11 mouse cellular contexts compared by ENCODE assay signal in genomic region chr5:119681011-119681832, GRCm38 (mm10). TPM values are rescaled to one million over a fixed set of nuclear protein-coding genes. Genes with fewer than 3 reads are reported as not detected.
A peak's percentile ranks its signal among the peaks of the same experiment; 100 is the strongest.
DNase-seq lines count a peak whose midpoint lies in the region; ATAC-seq and TF ChIP-seq lines count a peak whose summit lies in the region.
"Had no signal": no experiment of that assay in that cellular context is flagged by ENCODE, and none has a peak within 500 bp of the region (broad histone marks: within the 10 kb centered on the region; RNA-seq: fewer than 3 reads in every experiment).

No protein-coding gene starts in this region.

- no peak for TF ChIP-seq CTCF in kidney, postnatal 0 days (IDR thresholded peaks at IDR 0.05; ENCODE audit: low read depth)

- no peak overlapping the region for H3K9ac ChIP-seq in forebrain, embryonic 14.5 days (ENCODE audit: low read length)
- H3K9ac ChIP-seq in kidney, postnatal 0 days (ENCODE audit: low read depth, low read length), result peak overlapping the region; percentile 49
- 0 out of 2 replicates have a peak overlapping the region, but pooled peaks have one; percentile 23 for H3K9ac ChIP-seq in limb, embryonic 15.5 days

- peaks cover 100% of the 10 kb centered on the region for H3K27me3 ChIP-seq in forebrain, embryonic 10.5 days (ENCODE audit: poor library complexity, severe bottlenecking)
- peaks cover 97% of the 10 kb centered on the region for H3K27me3 ChIP-seq in forebrain, embryonic 14.5 days (replicated peaks; ENCODE audit: control insufficient read depth, insufficient read depth, low read length)
- peaks cover 52% of the 10 kb centered on the region for H3K27me3 ChIP-seq in kidney, postnatal 0 days (ENCODE audit: insufficient read depth, low read length)
- peaks cover 79% of the 10 kb centered on the region for H3K27me3 ChIP-seq in limb, embryonic 15.5 days

- 9% methylated on average over 8 of the region's 8 CpGs for WGBS in forebrain, embryonic 10.5 days
- 3% methylated on average over 8 of the region's 8 CpGs for WGBS in forebrain, embryonic 14.5 days
- WGBS in kidney, postnatal 0 days, result 31% methylated on average over 8 of the region's 8 CpGs
- WGBS in limb, embryonic 15.5 days, result 29% methylated on average over 8 of the region's 8 CpGs

- ATAC-seq in forebrain, embryonic 14.5 days, result no peak
- ATAC-seq in kidney, postnatal 0 days (replicated peaks; ENCODE audit: low FRiP score, low read depth), result no peak
- no peak for ATAC-seq in limb, embryonic 15.5 days (ENCODE audit: insufficient number of reproducible peaks, low FRiP score, low TSS enrichment, low read depth)

- no peak overlapping the region for H3K4me2 ChIP-seq in forebrain, embryonic 14.5 days (ENCODE audit: low read length)
- H3K4me2 ChIP-seq in kidney, postnatal 0 days (ENCODE audit: low read length), result peak overlapping the region; percentile 47
- H3K4me2 ChIP-seq in limb, embryonic 15.5 days, result peak overlapping the region; percentile 44

- no peaks in the 10 kb centered on the region for H3K36me3 ChIP-seq in forebrain, embryonic 10.5 days (replicated peaks)
- H3K36me3 ChIP-seq in forebrain, embryonic 14.5 days (ENCODE audit: control insufficient read depth, insufficient read depth, low read length), result no peaks in the 10 kb centered on the region
- H3K36me3 ChIP-seq in kidney, postnatal 0 days (ENCODE audit: insufficient read depth, low read length), result peaks cover 7% of the 10 kb centered on the region; the same call in 1 of the 2 replicates
- H3K36me3 ChIP-seq in limb, embryonic 15.5 days, result 0 out of 2 replicates have a peak, but pooled peaks cover 9% of the 10 kb centered on the region

- H3K27ac ChIP-seq in forebrain, embryonic 10.5 days, result peak overlapping the region; percentile 63; the same call in 1 of the 2 replicates
- no peak overlapping the region for H3K27ac ChIP-seq in forebrain, embryonic 14.5 days (ENCODE audit: low read depth, low read length)
- peak overlapping the region; percentile 47 for H3K27ac ChIP-seq in kidney, postnatal 0 days
- H3K27ac ChIP-seq in limb, embryonic 15.5 days, result peak overlapping the region; percentile 11; the same call in 1 of the 2 replicates

- no peak for DNase-seq in forebrain, embryonic 10.5 days (ENCODE audit: extremely low spot score, low spot score)
- DNase-seq in forebrain, embryonic 14.5 days (ENCODE audit: low spot score), result no peak
- no peak for DNase-seq in kidney, postnatal 0 days (ENCODE audit: low spot score)
- no peak for DNase-seq in kidney, postnatal 4 days
- peak; percentile 56 for DNase-seq in Muller cell, postnatal 12 days (ENCODE audit: inconsistent ontology term)
- DNase-seq in thymus, postnatal 14 days, result no peak
- DNase-seq in gastrocnemius, adult 8-10 months (ENCODE audit: low spot score in 2 of 2), result no peak
- DNase-seq: cerebellum, postnatal 36 days; right cerebral cortex, postnatal 4 days had no signal

- H3K4me3 ChIP-seq in forebrain, embryonic 10.5 days, result peak overlapping the region; percentile 42
- H3K4me3 ChIP-seq in forebrain, embryonic 14.5 days (ENCODE audit: low read depth, low read length), result no peak overlapping the region
- H3K4me3 ChIP-seq in kidney, postnatal 0 days (replicated peaks; ENCODE audit: low read depth, low read length), result peak overlapping the region; percentile 24
- peak overlapping the region; percentile 26 for H3K4me3 ChIP-seq in limb, embryonic 15.5 days

- H3K9me3 ChIP-seq in forebrain, embryonic 10.5 days, result no peaks in the 10 kb centered on the region
- H3K9me3 ChIP-seq in forebrain, embryonic 14.5 days (replicated peaks; ENCODE audit: control insufficient read depth, low read length), result no peaks in the 10 kb centered on the region
- no peaks in the 10 kb centered on the region for H3K9me3 ChIP-seq in kidney, postnatal 0 days (replicated peaks; ENCODE audit: low read length)
- no peaks in the 10 kb centered on the region for H3K9me3 ChIP-seq in limb, embryonic 15.5 days

- H3K4me1 ChIP-seq in forebrain, embryonic 10.5 days, result peaks cover 26% of the 10 kb centered on the region
- no peaks in the 10 kb centered on the region for H3K4me1 ChIP-seq in forebrain, embryonic 14.5 days (ENCODE audit: control insufficient read depth, insufficient read depth, low read length)
- 0 out of 2 replicates have a peak, but pooled peaks cover 2% of the 10 kb centered on the region for H3K4me1 ChIP-seq in kidney, postnatal 0 days (replicated peaks; ENCODE audit: insufficient read depth, low read length)
- H3K4me1 ChIP-seq in limb, embryonic 15.5 days, result peaks cover 37% of the 10 kb centered on the region

RNA-seq across cellular contexts. Expression of gene Tbx3, which starts 10.8 kb away (rescaled TPM):
- 10.6 and 13.9 TPM in 2 replicates for polyA plus RNA-seq in forebrain, embryonic 10.5 days (2016; fragmentation: Nextera tagmentation; extraction: Ambion mirVana)
- 1.7 and 2.8 TPM in 2 replicates for polyA plus RNA-seq in forebrain, embryonic 14.5 days (2014; fragmentation: Nextera tagmentation; extraction: Ambion mirVana)
- polyA plus RNA-seq in kidney, postnatal 0 days (2015; fragmentation: Nextera tagmentation; extraction: Ambion mirVana), result 32.9 and 36.8 TPM in 2 replicates
- polyA plus RNA-seq in limb, embryonic 15.5 days (2015; fragmentation: Nextera tagmentation; extraction: Ambion mirVana), result 20.8 and 23.5 TPM in 2 replicates
- 1 to 10 TPM; 1.5 to 5.8 (median 3.2) TPM for total RNA-seq in gastrocnemius, adult 8-10 months (2022)
- total RNA-seq: monocyte, adult 5-6 weeks had no signal
